Mouse (Mus musculus) gastrocnemius, postnatal 14 days (tissue): ENCODE measurements at regions not wholly inside any gene's neighbourhood (a gene's known extent, or its start where the extent isn't known, plus 50 kb on each side); places are given as distances from the start of the nearest gene placed in this dataset.

ENCODE experiments used
- DNase-seq: peaks from one replicate; pipeline ENCODE4 v3.0.0; 2021; ENCODE audit warnings: mixed read lengths
- intact Hi-C: fragments of 180-260 bp; cut with DNase I; formaldehyde crosslinking; loops from one replicate; pipeline ENCODE4 v1.15.1; 2025; ENCODE audit warnings: low total_unique reads

GRCm38 (mm10) chr2:166228356-166228755 is 72.9 kb upstream of the Sulf2 start:
- intact Hi-C loops = no loop called here
- DNase-seq = no peak

- intact Hi-C loops = no loop called here
Observed at GRCm38 (mm10) chr2:166227496-166227895, 72.0 kb upstream of the Sulf2 start.

GRCm38 (mm10) chr2:166226929-166227328 is 71.5 kb upstream of the Sulf2 start:
- intact Hi-C loops = no loop called here
- DNase-seq = no peak

More at GRCm38 (mm10) chr2:166227496-166227895, 72.0 kb upstream of the Sulf2 start:
- no peak for DNase-seq

GRCm38 (mm10) chr2:166226331-166226730 is 70.9 kb upstream of the Sulf2 start:
- intact Hi-C loops = no loop called here

GRCm38 (mm10) chr2:166225354-166225753 is 69.9 kb upstream of the Sulf2 start:
- DNase-seq = no peak
- intact Hi-C loops = no loop called here

More at GRCm38 (mm10) chr2:166226331-166226730, 70.9 kb upstream of the Sulf2 start:
- no peak for DNase-seq

GRCm38 (mm10) chr2:166218783-166219182 is 63.3 kb upstream of the Sulf2 start:
- no peak for DNase-seq
- intact Hi-C loops = no loop called here

- DNase-seq = no peak
- intact Hi-C loops = no loop called here
Observed at GRCm38 (mm10) chr2:166216512-166216865, 61.0 kb upstream of the Sulf2 start.

GRCm38 (mm10) chr2:166215610-166216511 is 60.4 kb upstream of the Sulf2 start:
- intact Hi-C loops = no loop called here
- DNase-seq = no peak

- intact Hi-C loops = no loop called here
- DNase-seq = no peak
Observed at GRCm38 (mm10) chr2:166215191-166215590, 59.7 kb upstream of the Sulf2 start.

- intact Hi-C loops = no loop called here
- DNase-seq = no peak
Observed at GRCm38 (mm10) chr2:166207145-166207508, 51.7 kb upstream of the Sulf2 start.

GRCm38 (mm10) chr2:166206396-166207144 is 51.1 kb upstream of the Sulf2 start:
- intact Hi-C loops = no loop called here
- DNase-seq = no peak
